Mouse (Mus musculus): ENCODE results near the gene Ccdc69. TPM values are rescaled to one million over a fixed set of nuclear protein-coding genes. Genes with fewer than 3 reads are reported as not detected.

Ccdc69 gene
- polyA plus RNA-seq, 1 experiment from 2014 or later: 0.22 TPM

DNA sequence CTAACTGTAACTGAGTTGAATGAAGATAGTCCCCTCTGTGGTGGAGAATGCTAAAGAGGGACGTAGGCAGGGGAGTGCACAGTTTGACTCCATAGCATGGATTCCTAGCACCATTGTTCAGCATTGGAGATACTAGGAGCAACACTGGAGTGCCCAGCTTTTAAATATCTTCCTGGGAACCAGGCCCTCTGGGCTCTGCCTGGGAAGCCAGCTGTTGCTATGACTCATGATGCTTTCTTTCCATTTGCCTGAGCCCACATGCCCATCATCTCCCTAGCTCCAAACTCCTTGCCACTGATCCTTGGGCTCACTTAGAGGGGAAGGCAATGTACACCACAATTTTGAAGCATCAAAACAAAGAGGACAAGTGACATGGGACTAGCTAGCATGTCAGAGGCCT lies 61.2 kb downstream of the Ccdc69 start:
- no peak for ATAC-seq (ENCODE audit: low FRiP score)
- H3K27ac ChIP-seq: 0 out of 2 replicates have a peak overlapping the region, but pooled peaks have one; percentile 3
- no peak overlapping the region for H3K9ac ChIP-seq
- no peaks in the 10 kb centered on the region for H3K9me3 ChIP-seq
- WGBS: 64% methylated on average over 1 of the region's 1 CpGs
- no peak overlapping the region for H3K4me2 ChIP-seq
- no peaks in the 10 kb centered on the region; the same call in 1 of the 2 replicates for H3K36me3 ChIP-seq
- H3K27me3 ChIP-seq: no peaks in the 10 kb centered on the region
- H3K4me3 ChIP-seq: no peak overlapping the region
- H3K4me1 ChIP-seq (replicated peaks): peaks cover 37% of the 10 kb centered on the region

DNA sequence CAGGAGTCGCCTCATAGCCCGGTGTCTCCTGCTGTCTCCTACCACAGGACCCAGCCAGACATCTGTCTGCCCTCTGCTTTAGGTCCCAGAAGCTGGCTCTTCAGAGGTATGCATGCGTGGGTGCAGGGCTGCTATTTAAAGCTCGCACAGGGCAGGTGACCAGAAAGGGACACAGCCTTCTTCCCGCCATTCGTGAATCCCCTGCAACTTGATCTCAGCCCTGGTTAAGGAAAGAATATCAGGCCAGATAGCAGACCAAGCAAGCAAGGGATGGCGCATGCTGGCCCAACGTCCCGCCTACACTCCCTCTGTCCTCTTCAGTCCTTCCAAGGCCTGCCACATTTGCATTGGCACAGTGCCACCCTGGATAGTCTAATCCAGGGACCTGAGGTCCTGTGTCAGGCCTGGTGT lies 62.1 kb downstream of the Ccdc69 start:
- Histone ChIP-seq H3K4me3 (no peak overlapping the region), H3K27me3 (no peaks in the 10 kb centered on the region), H3K9ac (no peak overlapping the region; the same call in 1 of the 2 replicates), H3K36me3 (peaks cover 6% of the 10 kb centered on the region), H3K27ac (peak overlapping the region; percentile 79), H3K4me2 (no peak overlapping the region), H3K4me1 (replicated peaks) (peaks cover 29% of the 10 kb centered on the region), H3K9me3 (no peaks in the 10 kb centered on the region)
- peak; percentile 69; the same call in 1 of the 2 replicates for ATAC-seq (ENCODE audit: low FRiP score)
- 72% methylated on average over 9 of the region's 9 CpGs for WGBS

DNA sequence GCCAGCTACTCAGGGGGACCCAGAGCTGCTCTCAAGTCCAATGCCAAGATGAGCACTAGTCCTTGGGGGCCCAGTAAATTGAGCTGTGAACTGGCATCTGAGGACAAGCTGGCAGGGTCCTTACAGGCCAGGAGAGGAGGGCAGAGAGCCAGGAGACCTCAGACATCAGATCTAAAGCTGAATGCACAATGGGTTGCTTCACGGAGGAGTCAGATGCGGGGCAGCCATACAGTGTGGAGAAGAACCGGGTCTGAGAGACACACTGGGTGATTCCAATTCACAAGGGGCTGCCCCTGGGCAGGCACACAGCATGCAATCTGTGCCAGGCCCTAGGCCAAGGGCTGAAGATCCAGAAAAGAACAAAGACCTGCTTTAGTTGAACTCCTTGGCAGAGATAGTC lies 62.7 kb downstream of the Ccdc69 start:
- peaks cover 10% of the 10 kb centered on the region for H3K36me3 ChIP-seq
- peaks cover 29% of the 10 kb centered on the region for H3K4me1 ChIP-seq (replicated peaks)
- 57% methylated on average over 3 of the region's 3 CpGs for WGBS
- H3K4me3 ChIP-seq: no peak overlapping the region
- H3K4me2 ChIP-seq: no peak overlapping the region
- H3K9me3 ChIP-seq: no peaks in the 10 kb centered on the region
- ATAC-seq (ENCODE audit: low FRiP score): peak; percentile 73; the same call in 1 of the 2 replicates
- H3K27me3 ChIP-seq: no peaks in the 10 kb centered on the region
- H3K9ac ChIP-seq: no peak overlapping the region
- peak overlapping the region; percentile 79 for H3K27ac ChIP-seq

DNA sequence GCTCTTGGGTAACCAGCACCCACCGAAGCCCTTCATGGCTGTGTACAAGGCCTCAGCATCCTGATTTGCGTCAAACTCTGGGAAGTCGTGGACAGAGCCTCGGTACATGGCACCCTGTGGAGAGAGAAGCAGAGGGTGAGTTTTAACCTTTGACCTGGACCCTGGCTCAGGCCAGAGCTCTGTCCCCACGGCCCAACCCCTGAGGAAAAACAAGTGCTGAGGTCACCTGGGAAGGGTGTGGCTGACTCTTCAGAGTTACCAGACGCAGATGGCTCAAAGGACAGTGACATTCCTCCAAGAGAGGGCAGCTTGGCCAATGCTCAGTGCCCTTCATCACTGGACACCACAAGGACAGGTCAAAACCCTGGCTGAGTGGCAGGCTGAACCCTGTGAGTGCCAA lies 64.1 kb downstream of the Ccdc69 start:
- no peak for ATAC-seq (ENCODE audit: low FRiP score)
- no peak overlapping the region for H3K4me2 ChIP-seq

DNA sequence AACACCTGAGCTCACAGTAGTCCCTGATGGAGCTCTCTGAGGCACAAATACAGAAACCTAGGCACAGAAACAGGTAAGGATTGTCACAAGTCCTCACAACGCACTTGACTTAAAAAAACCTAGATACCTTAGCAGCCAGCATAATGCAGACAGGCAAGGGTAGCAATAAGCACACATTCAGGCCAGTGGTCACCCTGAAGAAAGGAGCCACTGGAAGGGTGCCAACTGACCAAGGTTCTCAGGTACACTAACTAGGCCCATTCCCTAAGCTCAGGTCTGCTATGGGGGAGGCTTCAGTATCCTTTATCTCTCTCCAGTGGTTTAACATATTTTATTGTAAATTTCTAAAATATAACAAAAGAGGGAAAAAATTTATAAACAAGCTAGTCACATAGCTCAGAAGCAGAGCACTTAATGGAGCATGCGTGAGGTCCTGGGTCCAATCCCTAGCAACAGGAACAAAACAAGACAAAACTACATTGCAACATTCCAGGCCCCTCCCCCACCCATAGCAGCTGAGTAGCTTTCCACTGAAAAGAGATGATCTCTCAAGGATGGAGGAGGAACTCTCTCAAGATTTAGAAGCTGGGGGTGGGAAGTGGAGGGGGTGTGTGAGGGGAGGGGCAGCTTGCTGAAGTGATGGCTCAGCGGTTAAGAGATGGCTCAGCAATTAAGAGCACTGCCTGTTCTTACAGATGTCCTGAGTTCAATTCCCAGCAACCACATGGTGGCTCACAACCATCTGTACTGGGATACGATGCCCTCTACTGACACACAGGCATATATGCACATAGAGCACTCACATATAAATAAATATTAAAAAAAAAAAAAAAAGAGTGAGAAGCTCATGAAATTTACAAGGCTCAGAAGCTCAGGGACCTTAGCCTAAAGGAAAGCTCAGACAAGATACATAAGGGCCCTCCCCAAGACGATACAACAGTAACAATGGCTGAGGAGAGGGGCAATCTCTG lies 65.1 kb downstream of the Ccdc69 start:
- H3K27ac ChIP-seq: no peak overlapping the region
- peaks cover 23% of the 10 kb centered on the region for H3K4me1 ChIP-seq (replicated peaks)
- no peaks in the 10 kb centered on the region for H3K27me3 ChIP-seq
- no peaks in the 10 kb centered on the region for H3K9me3 ChIP-seq
- no peak overlapping the region for H3K4me2 ChIP-seq
- 80% methylated on average over 5 of the region's 5 CpGs for WGBS
- ATAC-seq (ENCODE audit: low FRiP score): no peak
- H3K36me3 ChIP-seq: peaks cover 28% of the 10 kb centered on the region
- no peak overlapping the region for H3K4me3 ChIP-seq
- no peak overlapping the region for H3K9ac ChIP-seq

More for the DNA sequence above, 64.1 kb downstream of the Ccdc69 start:
- Histone ChIP-seq H3K9me3 (no peaks in the 10 kb centered on the region), H3K4me1 (replicated peaks) (peaks cover 23% of the 10 kb centered on the region), H3K9ac (no peak overlapping the region), H3K36me3 (peaks cover 19% of the 10 kb centered on the region), H3K4me3 (no peak overlapping the region), H3K27me3 (no peaks in the 10 kb centered on the region), H3K27ac (no peak overlapping the region)
- WGBS: 79% methylated on average over 6 of the region's 6 CpGs

DNA sequence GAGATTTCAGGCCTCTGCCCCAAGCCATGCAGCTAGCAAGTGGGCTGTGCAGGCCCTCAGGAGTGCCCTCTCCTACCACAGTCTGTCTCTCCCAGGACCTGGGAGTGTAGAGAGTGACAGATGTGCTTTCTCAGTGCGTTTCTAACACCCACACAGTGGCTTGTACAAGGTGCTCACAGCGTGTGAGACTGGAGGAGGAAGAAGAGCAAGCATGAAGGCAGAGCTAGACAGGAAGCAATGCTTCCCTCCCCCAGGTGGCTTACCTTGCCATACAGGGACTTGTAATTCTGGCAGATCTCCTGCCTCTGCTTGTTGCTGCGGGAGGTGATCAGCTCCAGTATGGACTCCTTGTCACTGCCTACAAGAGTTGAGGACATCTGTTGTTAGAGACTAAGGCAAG lies 66.5 kb downstream of the Ccdc69 start:
- H3K36me3 ChIP-seq: peaks cover 40% of the 10 kb centered on the region
- no peak overlapping the region for H3K27ac ChIP-seq
- H3K4me2 ChIP-seq: no peak overlapping the region
- H3K9ac ChIP-seq: no peak overlapping the region
- peaks cover 15% of the 10 kb centered on the region for H3K4me1 ChIP-seq (replicated peaks)
- no peaks in the 10 kb centered on the region for H3K27me3 ChIP-seq
- H3K9me3 ChIP-seq: no peaks in the 10 kb centered on the region
- H3K4me3 ChIP-seq: no peak overlapping the region
- ATAC-seq (ENCODE audit: low FRiP score): no peak
- 83% methylated on average over 3 of the region's 3 CpGs for WGBS

DNA sequence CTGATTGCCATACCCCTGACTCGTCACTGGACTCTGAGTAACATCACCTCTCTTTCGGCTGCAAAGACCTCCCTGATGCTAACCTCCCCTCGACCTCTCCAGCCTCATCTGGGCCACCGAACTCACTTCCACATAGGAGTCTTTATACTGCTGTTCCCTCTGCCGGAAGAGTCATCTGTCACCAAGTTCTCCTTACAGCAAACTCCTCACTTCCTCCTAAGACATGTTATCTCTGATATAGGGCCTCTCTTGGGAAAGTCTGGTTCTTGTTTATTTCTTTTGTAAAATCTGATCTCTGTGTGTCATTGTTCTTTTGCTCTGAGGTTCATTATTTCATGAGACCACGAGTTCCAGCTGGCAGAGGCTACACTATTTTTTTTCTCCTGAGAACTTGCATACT lies 69.7 kb downstream of the Ccdc69 start:
- Histone ChIP-seq H3K4me1 (replicated peaks) (no peaks in the 10 kb centered on the region), H3K27me3 (no peaks in the 10 kb centered on the region), H3K27ac (no peak overlapping the region), H3K4me3 (no peak overlapping the region), H3K36me3 (peaks cover 52% of the 10 kb centered on the region), H3K4me2 (no peak overlapping the region), H3K9me3 (no peaks in the 10 kb centered on the region), H3K9ac (no peak overlapping the region)
- WGBS: 82% methylated on average over 6 of the region's 6 CpGs
- no peak for ATAC-seq (ENCODE audit: low FRiP score)

DNA sequence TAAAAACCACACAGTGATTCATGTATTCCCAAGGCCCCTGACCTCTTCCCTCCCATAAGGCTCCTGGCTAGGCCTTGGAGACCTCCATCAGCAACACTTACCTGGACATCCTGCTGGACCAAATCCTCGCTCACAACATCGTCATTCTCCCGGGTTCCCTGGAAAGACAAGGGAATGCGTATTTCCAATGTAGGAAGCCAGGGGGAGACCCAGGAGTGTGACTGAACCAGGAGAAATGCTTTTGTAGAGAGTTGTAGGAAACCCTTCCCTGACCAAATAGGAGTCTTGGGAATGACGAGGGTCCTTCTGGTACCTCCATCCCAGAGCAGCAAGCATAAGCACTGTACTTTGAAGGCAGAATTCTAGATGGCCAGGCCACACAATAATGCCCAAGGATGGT lies 72.2 kb downstream of the Ccdc69 start:
- H3K4me1 ChIP-seq (replicated peaks): no peaks in the 10 kb centered on the region
- WGBS: 84% methylated on average over 5 of the region's 5 CpGs
- H3K9ac ChIP-seq: no peak overlapping the region
- no peak for ATAC-seq (ENCODE audit: low FRiP score)
- H3K9me3 ChIP-seq: 0 out of 2 replicates have a peak, but pooled peaks cover 5% of the 10 kb centered on the region
- H3K4me3 ChIP-seq: no peak overlapping the region
- no peak overlapping the region for H3K27ac ChIP-seq
- no peak overlapping the region for H3K4me2 ChIP-seq
- no peaks in the 10 kb centered on the region for H3K27me3 ChIP-seq
- peaks cover 59% of the 10 kb centered on the region for H3K36me3 ChIP-seq

DNA sequence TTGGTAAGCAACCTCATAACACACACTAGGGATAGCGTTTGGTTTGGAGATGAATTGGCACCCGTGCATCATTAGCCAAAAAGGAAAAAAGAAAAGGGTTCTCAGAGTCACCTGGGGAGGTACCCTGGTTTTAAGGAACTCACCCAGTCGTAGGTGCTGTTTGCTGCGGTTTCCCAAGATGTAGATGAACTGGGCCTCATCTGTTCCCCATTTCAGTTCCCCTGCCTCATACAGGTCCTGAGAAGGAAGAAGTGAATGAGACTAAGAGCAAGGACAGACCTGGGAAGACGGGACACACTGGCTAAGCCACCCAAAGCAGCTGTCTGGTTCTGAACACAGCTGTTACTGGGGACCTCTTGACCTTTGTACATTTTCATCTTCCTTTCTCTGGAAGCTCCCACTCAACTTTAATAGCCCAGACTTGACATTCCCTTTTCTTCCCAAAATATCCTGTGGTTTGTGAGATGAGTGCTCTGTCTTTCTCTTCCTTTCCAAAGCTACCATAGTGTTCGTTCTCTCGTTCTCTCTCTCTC lies 72.9 kb downstream of the Ccdc69 start:
- H3K27ac ChIP-seq: no peak overlapping the region
- H3K9ac ChIP-seq: no peak overlapping the region
- H3K4me3 ChIP-seq: no peak overlapping the region
- WGBS: 78% methylated on average over 7 of the region's 7 CpGs
- H3K36me3 ChIP-seq: peaks cover 55% of the 10 kb centered on the region
- H3K9me3 ChIP-seq: 0 out of 2 replicates have a peak, but pooled peaks cover 6% of the 10 kb centered on the region
- no peaks in the 10 kb centered on the region for H3K4me1 ChIP-seq (replicated peaks)
- ATAC-seq (ENCODE audit: low FRiP score): no peak
- H3K27me3 ChIP-seq: no peaks in the 10 kb centered on the region
- H3K4me2 ChIP-seq: no peak overlapping the region

Other genes starting within 250 kb of the Ccdc69 start
- gene Lyrm7, start 217.2 kb downstream of the Ccdc69 start, polyA plus RNA-seq (2015; fragmentation: Nextera tagmentation; extraction: Ambion mirVana): 9.1 and 11.7 TPM in 2 replicates
- 793 and 823 TPM in 2 replicates for gene Hint1, start 211.7 kb downstream of the Ccdc69 start, polyA plus RNA-seq (2015; fragmentation: Nextera tagmentation; extraction: Ambion mirVana)
- 50.2 and 54.0 TPM in 2 replicates for gene Gpx3, start 175.7 kb downstream of the Ccdc69 start, polyA plus RNA-seq (2015; fragmentation: Nextera tagmentation; extraction: Ambion mirVana)
- gene Tnip1, start 115.2 kb downstream of the Ccdc69 start, polyA plus RNA-seq (2015; fragmentation: Nextera tagmentation; extraction: Ambion mirVana): 19.3 TPM in 2 replicates
- gene Anxa6, start 44.7 kb downstream of the Ccdc69 start, polyA plus RNA-seq (2015; fragmentation: Nextera tagmentation; extraction: Ambion mirVana): 59.3 and 61.1 TPM in 2 replicates
- 19.2 and 20.3 TPM in 2 replicates for gene Gm2a, start 20.0 kb upstream of the Ccdc69 start, polyA plus RNA-seq (2015; fragmentation: Nextera tagmentation; extraction: Ambion mirVana)
- not detected in 2 replicates for gene Slc36a3, start 73.6 kb upstream of the Ccdc69 start, polyA plus RNA-seq (2015; fragmentation: Nextera tagmentation; extraction: Ambion mirVana)
- 1.1 and 1.5 TPM in 2 replicates for gene Slc36a2, start 106.9 kb upstream of the Ccdc69 start, polyA plus RNA-seq (2015; fragmentation: Nextera tagmentation; extraction: Ambion mirVana)
- 3.2 and 3.5 TPM in 2 replicates for gene Slc36a1, start 126.2 kb upstream of the Ccdc69 start, polyA plus RNA-seq (2015; fragmentation: Nextera tagmentation; extraction: Ambion mirVana)